Mouse (Mus musculus) intestine, embryonic 14.5 days (tissue): ENCODE measurements at regions not wholly inside any gene's neighbourhood (a gene's known extent, or its start where the extent isn't known, plus 50 kb on each side); places are given as distances from the start of the nearest gene placed in this dataset.
A peak's percentile ranks its signal among the peaks of the same experiment; 100 is the strongest.

Experiments
- ATAC-seq: fragments of 200-750 bp; cut with Nextera tagmentation; replicated peaks from 2 replicates; pipeline ENCODE4 v1.8.0; 2017; ENCODE audit warnings: low read depth, moderate number of reproducible peaks, moderate TSS enrichment, moderate library complexity; ENCODE audit not compliant: low FRiP score, low TSS enrichment
- DNase-seq: peaks from one replicate; pipeline ENCODE4 v3.0.0-alpha.2; 2018; ENCODE audit warnings: low spot score
- H3K27ac ChIP-seq: fragments of 300-500 bp; sonication (generic); 2 replicates; pipeline ENCODE4 v1.5.1; 2014; ENCODE audit warnings: low read depth, mild to moderate bottlenecking, control low read depth
- H3K27me3 ChIP-seq: fragments of 300-500 bp; sonication (generic); replicated peaks from 2 replicates; pipeline ENCODE4 v1.6.1; 2014; ENCODE audit warnings: low read length, control low read depth; ENCODE audit not compliant: control insufficient read depth, insufficient read depth
- H3K36me3 ChIP-seq: fragments of 300-500 bp; sonication (generic); 2 replicates; pipeline ENCODE4 v1.6.1; 2014; ENCODE audit warnings: low read length, control low read depth; ENCODE audit not compliant: control insufficient read depth, insufficient read depth
- H3K4me1 ChIP-seq: fragments of 300-500 bp; sonication (generic); replicated peaks from 2 replicates; pipeline ENCODE4 v1.6.1; 2014; ENCODE audit warnings: low read length, control low read depth, mixed read lengths; ENCODE audit not compliant: control insufficient read depth, insufficient read depth
- H3K4me2 ChIP-seq: fragments of 300-500 bp; sonication (generic); 2 replicates; pipeline ENCODE4 v1.6.1; 2014; ENCODE audit warnings: low read length
- H3K4me3 ChIP-seq: fragments of 300-500 bp; sonication (generic); 2 replicates; pipeline ENCODE4 v1.5.1; 2014; ENCODE audit warnings: low read depth, low read length, control low read depth, mixed read lengths
- H3K9ac ChIP-seq: fragments of 300-500 bp; sonication (generic); 2 replicates; pipeline ENCODE4 v1.6.1; 2014; ENCODE audit warnings: mild to moderate bottlenecking, low read length
- H3K9me3 ChIP-seq: fragments of 300-500 bp; sonication (generic); 2 replicates; pipeline ENCODE4 v1.6.1; 2016; ENCODE audit warnings: low read length, control low read depth; ENCODE audit not compliant: control insufficient read depth
- WGBS: fragments of 180-500 bp; shearing (Covaris S2); extraction: QIAGEN DNeasy Blood & Tissue Kit; methylation state at CpG from one replicate; pipeline ENCODE4 v1.1.7; 2014; 5-methylcytosine and 5-hydroxymethylcytosine counted together

GRCm38 (mm10) chr2:61470064-61470463 lies 108.3 kb upstream of the Tank start:
- Histone ChIP-seq H3K9me3 (no peaks in the 10 kb centered on the region), H3K4me3 (no peak overlapping the region), H3K4me2 (no peak overlapping the region), H3K4me1 (no peaks in the 10 kb centered on the region), H3K27me3 (no peaks in the 10 kb centered on the region), H3K27ac (no peak overlapping the region), H3K9ac (no peak overlapping the region), H3K36me3 (no peaks in the 10 kb centered on the region)
- DNase-seq (no peak), ATAC-seq (no peak)

DNA sequence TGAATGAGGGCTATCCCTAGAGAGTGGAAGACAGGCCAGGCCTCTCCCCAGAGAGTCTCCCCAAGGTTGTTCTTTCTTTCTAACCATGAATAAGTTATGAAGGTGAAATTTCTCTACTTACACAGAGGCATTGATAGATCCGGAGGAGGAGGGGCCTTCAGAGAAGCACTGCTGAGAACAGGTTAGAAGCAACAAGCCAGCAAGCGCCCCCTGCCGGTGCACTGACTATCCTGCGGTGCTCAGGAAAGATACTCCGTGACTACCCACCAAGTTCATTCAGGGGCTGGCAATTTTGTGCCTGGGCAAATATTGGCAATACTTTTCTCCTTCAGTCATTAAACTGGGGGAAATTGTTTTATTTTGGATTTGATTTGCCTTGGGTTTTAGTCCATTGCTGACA lies 122.5 kb upstream of the Tank start:
- WGBS, result 35% methylated on average over 5 of the region's 5 CpGs
- H3K36me3 ChIP-seq, result no peaks in the 10 kb centered on the region
- no peaks in the 10 kb centered on the region for H3K9me3 ChIP-seq
- DNase-seq (peak; percentile 72), ATAC-seq (no peak)
- no peak overlapping the region for H3K27ac ChIP-seq
- H3K4me3 ChIP-seq, result no peak overlapping the region
- H3K4me1 ChIP-seq, result peaks cover 3% of the 10 kb centered on the region
- H3K9ac ChIP-seq, result no peak overlapping the region
- no peaks in the 10 kb centered on the region for H3K27me3 ChIP-seq
- no peak overlapping the region for H3K4me2 ChIP-seq

- H3K4me3 ChIP-seq, result no peak overlapping the region
- no peak overlapping the region for H3K27ac ChIP-seq
- no peaks in the 10 kb centered on the region for H3K36me3 ChIP-seq
- no peak overlapping the region for H3K9ac ChIP-seq
- H3K9me3 ChIP-seq, result no peaks in the 10 kb centered on the region
- no peak overlapping the region for H3K4me2 ChIP-seq
- no peak for DNase-seq
- H3K27me3 ChIP-seq, result no peaks in the 10 kb centered on the region
- WGBS, result 31% methylated on average over 9 of the region's 9 CpGs
- H3K4me1 ChIP-seq, result peaks cover 3% of the 10 kb centered on the region
- no peak for ATAC-seq
These were observed 123.7 kb upstream of the Tank start for GRCm38 (mm10) chr2:61454729-61455128.

DNA sequence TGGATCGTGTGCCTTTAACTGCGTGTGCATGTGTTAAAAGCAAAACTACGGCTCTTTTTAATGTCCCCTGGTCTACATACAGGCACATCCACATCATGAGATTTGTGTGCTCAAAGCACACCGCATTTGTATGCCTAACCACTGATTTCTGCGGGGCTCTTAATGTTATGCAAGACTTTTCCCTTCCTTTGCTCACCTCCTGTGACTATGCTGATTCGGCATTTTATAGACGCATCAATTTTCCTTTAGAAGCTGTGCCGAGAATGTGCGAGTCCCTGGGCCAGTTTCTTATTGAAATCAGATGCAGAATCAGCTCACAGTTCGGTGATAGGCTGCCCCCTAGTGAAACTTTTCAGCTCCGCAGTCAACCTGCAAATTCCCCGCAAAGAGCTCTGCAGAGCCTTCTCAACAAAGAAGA lies 124.1 kb upstream of the Tank start:
- peak overlapping the region; percentile 51 for H3K4me2 ChIP-seq
- ATAC-seq, result 0 out of 2 replicates have a peak, but pooled peaks have one; percentile 43
- H3K27ac ChIP-seq, result no peak overlapping the region
- H3K4me3 ChIP-seq, result peak overlapping the region; percentile 33
- H3K4me1 ChIP-seq, result peaks cover 3% of the 10 kb centered on the region
- no peaks in the 10 kb centered on the region for H3K36me3 ChIP-seq
- 0 out of 2 replicates have a peak overlapping the region, but pooled peaks have one; percentile 11 for H3K9ac ChIP-seq
- H3K9me3 ChIP-seq, result no peaks in the 10 kb centered on the region
- no peaks in the 10 kb centered on the region for H3K27me3 ChIP-seq
- WGBS, result 4% methylated on average over 12 of the region's 12 CpGs
- DNase-seq, result peak; percentile 96

GRCm38 (mm10) chr2:61453490-61454281 lies 124.7 kb upstream of the Tank start:
- Histone ChIP-seq H3K4me3 (peak overlapping the region; percentile 33), H3K27me3 (no peaks in the 10 kb centered on the region), H3K4me2 (peak overlapping the region; percentile 51), H3K27ac (no peak overlapping the region), H3K9ac (0 out of 2 replicates have a peak overlapping the region, but pooled peaks have one; percentile 11), H3K4me1 (peaks cover 3% of the 10 kb centered on the region), H3K9me3 (no peaks in the 10 kb centered on the region), H3K36me3 (no peaks in the 10 kb centered on the region)
- DNase-seq, result peak; percentile 60
- ATAC-seq, result 0 out of 2 replicates have a peak, but pooled peaks have one; percentile 19
- 42% methylated on average over 14 of the region's 14 CpGs for WGBS

DNA sequence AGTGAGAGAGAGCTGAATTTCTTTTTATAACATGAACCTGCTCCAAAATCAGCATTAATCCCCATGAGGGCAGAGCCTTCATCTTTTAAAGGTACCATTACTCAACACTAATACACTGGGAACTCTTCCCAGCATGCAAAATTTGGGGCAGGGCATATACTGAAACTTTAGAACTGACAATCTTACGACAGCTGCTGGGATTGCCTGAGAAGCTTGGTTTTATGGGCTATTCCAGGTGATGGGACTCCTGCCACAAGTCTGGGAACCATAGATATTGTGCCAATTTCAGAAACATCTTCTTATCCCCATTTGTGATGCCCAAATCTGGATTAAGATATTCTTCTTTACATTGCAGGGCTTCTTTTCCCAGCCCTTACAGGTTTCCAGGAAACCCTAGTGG lies 125.8 kb upstream of the Tank start:
- no peak for ATAC-seq
- Histone ChIP-seq H3K4me1 (peaks cover 3% of the 10 kb centered on the region), H3K4me3 (no peak overlapping the region), H3K27ac (no peak overlapping the region), H3K9me3 (no peaks in the 10 kb centered on the region), H3K4me2 (no peak overlapping the region), H3K27me3 (no peaks in the 10 kb centered on the region), H3K36me3 (no peaks in the 10 kb centered on the region), H3K9ac (no peak overlapping the region)
- DNase-seq, result no peak
- WGBS, result 81% methylated on average over 1 of the region's 1 CpGs

DNA sequence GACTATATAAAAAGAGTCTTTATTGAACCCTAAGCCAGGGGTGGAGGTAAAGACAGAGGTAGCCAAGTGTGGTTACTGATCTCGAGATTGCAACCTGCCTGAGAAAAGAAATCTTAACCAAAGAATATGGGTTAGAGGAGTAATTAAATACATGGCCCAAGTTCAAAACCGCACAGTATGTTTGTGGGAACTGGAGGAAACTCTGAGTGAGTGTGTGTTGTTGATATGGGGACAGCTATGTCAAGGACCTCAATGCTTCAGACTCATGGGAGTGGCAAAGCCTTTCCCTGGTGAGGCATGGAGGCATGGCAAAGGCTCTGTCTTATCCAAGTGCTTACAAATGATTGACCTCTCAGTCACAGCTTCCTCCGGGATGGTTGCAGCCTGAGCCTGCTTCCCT lies 127.7 kb upstream of the Tank start:
- Histone ChIP-seq H3K9me3 (no peaks in the 10 kb centered on the region), H3K27ac (no peak overlapping the region), H3K4me2 (no peak overlapping the region), H3K27me3 (no peaks in the 10 kb centered on the region), H3K9ac (no peak overlapping the region), H3K4me1 (peaks cover 3% of the 10 kb centered on the region), H3K4me3 (no peak overlapping the region), H3K36me3 (no peaks in the 10 kb centered on the region)
- ATAC-seq, result no peak
- 79% methylated on average over 3 of the region's 3 CpGs for WGBS
- no peak for DNase-seq

- Histone ChIP-seq H3K4me2 (no peak overlapping the region), H3K4me1 (no peaks in the 10 kb centered on the region), H3K36me3 (no peaks in the 10 kb centered on the region), H3K27me3 (no peaks in the 10 kb centered on the region), H3K4me3 (no peak overlapping the region), H3K9me3 (no peaks in the 10 kb centered on the region), H3K9ac (no peak overlapping the region), H3K27ac (no peak overlapping the region)
- no peak for ATAC-seq
- DNase-seq, result no peak
- WGBS, result 83% methylated on average over 3 of the region's 3 CpGs
These were observed 141.8 kb upstream of the Tank start for GRCm38 (mm10) chr2:61436591-61436990.

- ATAC-seq (no peak), DNase-seq (no peak)
- H3K27me3 ChIP-seq, result no peaks in the 10 kb centered on the region
- H3K36me3 ChIP-seq, result no peaks in the 10 kb centered on the region
- H3K9ac ChIP-seq, result no peak overlapping the region
- no peaks in the 10 kb centered on the region for H3K9me3 ChIP-seq
- H3K4me1 ChIP-seq, result 0 out of 2 replicates have a peak, but pooled peaks cover 3% of the 10 kb centered on the region
- 94% methylated on average over 7 of the region's 7 CpGs for WGBS
- H3K4me3 ChIP-seq, result no peak overlapping the region
- no peak overlapping the region for H3K4me2 ChIP-seq
- no peak overlapping the region for H3K27ac ChIP-seq
These were observed 170.5 kb upstream of the Tank start for GRCm38 (mm10) chr2:61407881-61408280.
